19 mouse cellular contexts compared by ENCODE assay signal in the genomic region with DNA sequence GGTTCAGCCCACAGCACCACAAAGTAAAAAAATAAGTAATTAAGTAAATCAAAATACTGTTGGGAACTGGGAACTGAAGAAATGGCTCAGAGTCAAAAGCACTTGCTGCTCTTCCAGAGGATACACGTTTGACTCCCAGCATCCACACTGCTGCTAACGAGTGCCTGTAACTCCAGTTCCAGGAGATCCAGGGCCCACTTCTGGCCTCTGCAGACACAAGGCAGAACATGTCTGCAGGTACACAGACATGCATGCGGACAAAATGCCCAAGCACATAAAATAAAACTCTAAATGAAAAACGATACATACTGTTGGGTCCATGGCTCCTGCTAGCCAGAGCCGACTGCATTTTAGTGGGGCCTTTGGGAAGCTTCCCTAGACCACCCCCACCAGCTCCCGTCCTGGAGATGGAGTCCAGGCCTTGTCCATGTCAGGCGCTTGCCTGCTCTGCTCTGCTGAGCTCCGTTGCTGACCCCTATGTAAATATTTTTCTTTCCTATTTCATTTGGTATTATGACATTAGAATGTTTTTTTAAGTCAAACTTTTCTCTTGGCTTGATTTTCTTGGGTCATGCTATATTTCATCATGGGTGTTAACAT.
A peak's percentile ranks its signal among the peaks of the same experiment; 100 is the strongest.
DNase-seq lines count a peak whose midpoint lies in the region; ATAC-seq and TF ChIP-seq lines count a peak whose summit lies in the region.
"Had no signal": no experiment of that assay in that cellular context is flagged by ENCODE, and none has a peak within 500 bp of the region (broad histone marks: within the 10 kb centered on the region; RNA-seq: fewer than 3 reads in every experiment).

No protein-coding gene starts in this region.

- H3K4me1 ChIP-seq in kidney, embryonic 15.5 days, result peaks cover 23% of the 10 kb centered on the region
- peaks cover 19% of the 10 kb centered on the region for H3K4me1 ChIP-seq in intestine, embryonic 14.5 days (replicated peaks; ENCODE audit: control insufficient read depth, insufficient read depth, low read length)
- 0 out of 2 replicates have a peak, but pooled peaks cover 5% of the 10 kb centered on the region for H3K4me1 ChIP-seq in stomach, embryonic 16.5 days (ENCODE audit: control insufficient read depth, insufficient read depth, low read length)
- H3K4me1 ChIP-seq: liver, embryonic 15.5 days had no signal

- H3K9ac ChIP-seq in kidney, embryonic 15.5 days, result no peak overlapping the region
- no peak overlapping the region for H3K9ac ChIP-seq in intestine, embryonic 14.5 days (ENCODE audit: low read length)
- no peak overlapping the region for H3K9ac ChIP-seq in stomach, embryonic 16.5 days (ENCODE audit: low read length)
- H3K9ac ChIP-seq: embryonic facial prominence, embryonic 13.5 days; hindbrain, embryonic 12.5 days; liver, embryonic 15.5 days; midbrain, embryonic 12.5 days; neural tube, embryonic 15.5 days had no signal

- intact Hi-C loops in gastrocnemius, adult 2 months (cut with DNase I), result no loop called here
- intact Hi-C loops in gastrocnemius, postnatal 14 days (cut with DNase I; ENCODE audit: low total_unique reads), result no loop called here

- H3K9me3 ChIP-seq in kidney, embryonic 15.5 days (replicated peaks), result no peaks in the 10 kb centered on the region
- H3K9me3 ChIP-seq in intestine, embryonic 14.5 days (ENCODE audit: control insufficient read depth, low read length), result no peaks in the 10 kb centered on the region
- no peaks in the 10 kb centered on the region for H3K9me3 ChIP-seq in stomach, embryonic 16.5 days (replicated peaks; ENCODE audit: control insufficient read depth, low read length)
- H3K9me3 ChIP-seq: embryonic facial prominence, embryonic 13.5 days; forebrain, embryonic 10.5 days; hindbrain, embryonic 12.5 days; liver, embryonic 15.5 days; midbrain, embryonic 12.5 days; neural tube, embryonic 15.5 days had no signal

- TF ChIP-seq CTCF in gastrocnemius, adult 2 months (IDR thresholded peaks at IDR 0.05), result no peak
- TF ChIP-seq CTCF in layer of hippocampus, adult 2 months (conservative IDR thresholded peaks at IDR 0.05), result no peak

- no peak overlapping the region for H3K4me2 ChIP-seq in kidney, embryonic 15.5 days
- H3K4me2 ChIP-seq in intestine, embryonic 14.5 days (ENCODE audit: low read length), result no peak overlapping the region
- H3K4me2 ChIP-seq in stomach, embryonic 16.5 days (ENCODE audit: low read depth, low read length), result no peak overlapping the region
- H3K4me2 ChIP-seq: embryonic facial prominence, embryonic 13.5 days; hindbrain, embryonic 12.5 days; liver, embryonic 15.5 days; midbrain, embryonic 12.5 days; neural tube, embryonic 15.5 days had no signal

- no peak for DNase-seq in gastrocnemius, adult 2 months
- DNase-seq in gastrocnemius, postnatal 14 days, result no peak
- DNase-seq in kidney, postnatal 14 days, result no peak
- DNase-seq in intestine, embryonic 14.5 days (ENCODE audit: low spot score), result peak; percentile 63
- DNase-seq in layer of hippocampus, adult 2 months (ENCODE audit: low spot score in 2 of 2), result no peak
- DNase-seq in layer of hippocampus, postnatal 25 days (ENCODE audit: extremely low spot score in 1 of 2, low spot score in 1 of 2), result no peak
- DNase-seq: adrenal gland, postnatal 10 days; cerebellum, adult 18-20 months; gastrocnemius, postnatal 25 days; kidney, adult 18-20 months; lung, postnatal 36 days had no signal

- ATAC-seq in kidney, embryonic 15.5 days (replicated peaks; ENCODE audit: low FRiP score), result peak; percentile 77; the same call in 1 of the 2 replicates
- peak; percentile 85 for ATAC-seq in intestine, embryonic 14.5 days (replicated peaks; ENCODE audit: low FRiP score, low TSS enrichment, low read depth)
- ATAC-seq in stomach, embryonic 16.5 days (ENCODE audit: insufficient read depth, low FRiP score), result peak; percentile 82

- 0 out of 2 replicates have a peak, but pooled peaks cover 3% of the 10 kb centered on the region for H3K36me3 ChIP-seq in kidney, embryonic 15.5 days
- H3K36me3 ChIP-seq in intestine, embryonic 14.5 days (ENCODE audit: control insufficient read depth, insufficient read depth, low read length), result no peaks in the 10 kb centered on the region
- no peaks in the 10 kb centered on the region for H3K36me3 ChIP-seq in stomach, embryonic 16.5 days (ENCODE audit: control insufficient read depth, insufficient read depth, low read length)
- H3K36me3 ChIP-seq: embryonic facial prominence, embryonic 13.5 days; forebrain, embryonic 10.5 days; hindbrain, embryonic 12.5 days; liver, embryonic 15.5 days; midbrain, embryonic 12.5 days; neural tube, embryonic 15.5 days had no signal

- WGBS in kidney, embryonic 15.5 days, result 34% methylated on average over 8 of the region's 8 CpGs
- 32% methylated on average over 8 of the region's 8 CpGs for WGBS in intestine, embryonic 14.5 days
- WGBS in stomach, embryonic 16.5 days, result 34% methylated on average over 8 of the region's 8 CpGs

- no peak overlapping the region for H3K4me3 ChIP-seq in gastrocnemius, adult 2 months
- no peak overlapping the region for H3K4me3 ChIP-seq in kidney, embryonic 15.5 days (replicated peaks)
- H3K4me3 ChIP-seq in intestine, embryonic 14.5 days (ENCODE audit: low read depth, low read length), result no peak overlapping the region
- H3K4me3 ChIP-seq in stomach, embryonic 16.5 days (replicated peaks; ENCODE audit: low read length), result no peak overlapping the region
- no peak overlapping the region for H3K4me3 ChIP-seq in layer of hippocampus, adult 2 months
- H3K4me3 ChIP-seq: embryonic facial prominence, embryonic 13.5 days; forebrain, embryonic 10.5 days; hindbrain, embryonic 12.5 days; liver, embryonic 15.5 days; midbrain, embryonic 12.5 days; neural tube, embryonic 15.5 days had no signal

- H3K27ac ChIP-seq in gastrocnemius, adult 2 months, result peak overlapping the region; percentile 67
- H3K27ac ChIP-seq in kidney, embryonic 15.5 days, result peak overlapping the region; percentile 69; the same call in 1 of the 2 replicates
- peak overlapping the region; percentile 87 for H3K27ac ChIP-seq in intestine, embryonic 14.5 days (ENCODE audit: low read depth)
- H3K27ac ChIP-seq in stomach, embryonic 16.5 days (ENCODE audit: low read length), result peak overlapping the region; percentile 86
- H3K27ac ChIP-seq in layer of hippocampus, adult 2 months, result no peak overlapping the region
- H3K27ac ChIP-seq: embryonic facial prominence, embryonic 13.5 days; forebrain, embryonic 10.5 days; liver, embryonic 15.5 days; midbrain, embryonic 12.5 days; neural tube, embryonic 15.5 days had no signal

- H3K27me3 ChIP-seq in kidney, embryonic 15.5 days, result no peaks in the 10 kb centered on the region
- H3K27me3 ChIP-seq in intestine, embryonic 14.5 days (replicated peaks; ENCODE audit: control insufficient read depth, insufficient read depth, low read length), result no peaks in the 10 kb centered on the region
- H3K27me3 ChIP-seq in stomach, embryonic 16.5 days (ENCODE audit: control insufficient read depth, insufficient read depth, low read length), result no peaks in the 10 kb centered on the region
- H3K27me3 ChIP-seq: embryonic facial prominence, embryonic 13.5 days; hindbrain, embryonic 12.5 days; liver, embryonic 15.5 days; neural tube, embryonic 15.5 days had no signal
